Comparison of ENCODE assay signal across 9 mouse cellular contexts in genomic region chr9:21601722-21602399, GRCm38 (mm10). TPM values are rescaled to one million over a fixed set of nuclear protein-coding genes. Genes with fewer than 3 reads are reported as not detected.
A peak's percentile ranks its signal among the peaks of the same experiment; 100 is the strongest.
DNase-seq lines count a peak whose midpoint lies in the region; ATAC-seq lines count a peak whose summit lies in the region.
"Had no signal": no experiment of that assay in that cellular context is flagged by ENCODE, and none has a peak within 500 bp of the region (broad histone marks: within the 10 kb centered on the region; RNA-seq: fewer than 3 reads in every experiment).

No protein-coding gene starts in this region.

- H3K27me3 ChIP-seq in intestine, embryonic 14.5 days (replicated peaks; ENCODE audit: control insufficient read depth, insufficient read depth, low read length): no peaks in the 10 kb centered on the region
- no peaks in the 10 kb centered on the region for H3K27me3 ChIP-seq in midbrain, embryonic 10.5 days (ENCODE audit: low read depth, poor library complexity, severe bottlenecking)
- H3K27me3 ChIP-seq: stomach, embryonic 15.5 days had no signal

- intact Hi-C loops in left cerebral cortex, postnatal 4 days (cut with DNase I): no loop called here

- H3K4me3 ChIP-seq in intestine, embryonic 14.5 days (ENCODE audit: low read depth, low read length): no peak overlapping the region
- 0 out of 2 replicates have a peak overlapping the region, but pooled peaks have one; percentile 9 for H3K4me3 ChIP-seq in midbrain, embryonic 10.5 days
- H3K4me3 ChIP-seq: stomach, embryonic 15.5 days had no signal

- no peak overlapping the region for H3K27ac ChIP-seq in intestine, embryonic 14.5 days (ENCODE audit: low read depth)
- no peak overlapping the region for H3K27ac ChIP-seq in midbrain, embryonic 10.5 days (replicated peaks)
- H3K27ac ChIP-seq: stomach, embryonic 15.5 days had no signal

- WGBS in intestine, embryonic 14.5 days: 47% methylated on average over 10 of the region's 10 CpGs
- WGBS in midbrain, embryonic 10.5 days: 53% methylated on average over 10 of the region's 10 CpGs

- H3K9me3 ChIP-seq in intestine, embryonic 14.5 days (ENCODE audit: control insufficient read depth, low read length): no peaks in the 10 kb centered on the region
- no peaks in the 10 kb centered on the region for H3K9me3 ChIP-seq in midbrain, embryonic 10.5 days (replicated peaks)
- H3K9me3 ChIP-seq: stomach, embryonic 15.5 days had no signal

- peak; percentile 71 for ATAC-seq in intestine, embryonic 14.5 days (replicated peaks; ENCODE audit: low FRiP score, low TSS enrichment, low read depth)

- no peaks in the 10 kb centered on the region for H3K4me1 ChIP-seq in intestine, embryonic 14.5 days (replicated peaks; ENCODE audit: control insufficient read depth, insufficient read depth, low read length)
- H3K4me1 ChIP-seq in midbrain, embryonic 10.5 days: no peaks in the 10 kb centered on the region
- H3K4me1 ChIP-seq: stomach, embryonic 15.5 days had no signal

- no peak overlapping the region for H3K4me2 ChIP-seq in intestine, embryonic 14.5 days (ENCODE audit: low read length)
- H3K4me2 ChIP-seq: stomach, embryonic 15.5 days had no signal

- peak; percentile 65 for DNase-seq in right cerebral cortex, adult 18-20 months
- DNase-seq in right cerebral cortex, postnatal 36 days (ENCODE audit: low spot score in 2 of 2): no peak
- DNase-seq in cerebellum, adult 8-10 months: peak; percentile 80
- peak; percentile 71 for DNase-seq in gastrocnemius, adult 18-20 months (ENCODE audit: low spot score)
- peak; percentile 84 for DNase-seq in intestine, embryonic 14.5 days (ENCODE audit: low spot score)
- DNase-seq in left cerebral cortex, postnatal 4 days: peak; percentile 62
- peak; percentile 69 for DNase-seq in midbrain, embryonic 10.5 days (ENCODE audit: low spot score)
- peak; percentile 57 for DNase-seq in spleen, adult 12 weeks (ENCODE audit: low spot score)

- no peak overlapping the region for H3K9ac ChIP-seq in intestine, embryonic 14.5 days (ENCODE audit: low read length)
- H3K9ac ChIP-seq: stomach, embryonic 15.5 days had no signal

- 0 out of 2 replicates have a peak, but pooled peaks cover 2% of the 10 kb centered on the region for H3K36me3 ChIP-seq in intestine, embryonic 14.5 days (ENCODE audit: control insufficient read depth, insufficient read depth, low read length)
- H3K36me3 ChIP-seq in midbrain, embryonic 10.5 days: 0 out of 2 replicates have a peak, but pooled peaks cover 2% of the 10 kb centered on the region
- H3K36me3 ChIP-seq: stomach, embryonic 15.5 days had no signal

RNA-seq across cellular contexts. Expression of gene Yipf2, which starts 9.2 kb away (rescaled TPM):
- total RNA-seq in gastrocnemius, adult 18-20 months (2021): 1 to 10 TPM; 5.3 to 5.6 TPM
- 20.8 and 23.3 TPM in 2 replicates for polyA plus RNA-seq in intestine, embryonic 14.5 days (2014; fragmentation: Nextera tagmentation; extraction: Ambion mirVana)
- total RNA-seq in left cerebral cortex, postnatal 4 days (2021): 1 to 10 TPM; 7.0 to 9.9 TPM
- 20.4 and 21.6 TPM in 2 replicates for polyA plus RNA-seq in midbrain, embryonic 10.5 days (2016; fragmentation: Nextera tagmentation; extraction: Ambion mirVana)

RNA-seq across cellular contexts. Expression of gene Timm29, which starts 9.3 kb away (rescaled TPM):
- total RNA-seq in gastrocnemius, adult 18-20 months (2021): 10 to 100 TPM; 45.7 to 46.6 TPM
- 32.7 and 32.9 TPM in 2 replicates for polyA plus RNA-seq in intestine, embryonic 14.5 days (2014; fragmentation: Nextera tagmentation; extraction: Ambion mirVana)
- total RNA-seq in left cerebral cortex, postnatal 4 days (2021): 10 to 100 TPM; 56.7 to 58.7 TPM
- 32.0 and 37.1 TPM in 2 replicates for polyA plus RNA-seq in midbrain, embryonic 10.5 days (2016; fragmentation: Nextera tagmentation; extraction: Ambion mirVana)

RNA-seq across cellular contexts. Expression of gene Smarca4, which starts 14.1 kb away (rescaled TPM):
- 10 to 100 TPM; 38.6 to 42.1 TPM for total RNA-seq in gastrocnemius, adult 18-20 months (2021)
- 92.6 and 96.3 TPM in 2 replicates for polyA plus RNA-seq in intestine, embryonic 14.5 days (2014; fragmentation: Nextera tagmentation; extraction: Ambion mirVana)
- 100 to 1,000 TPM; 185 to 186 TPM for total RNA-seq in left cerebral cortex, postnatal 4 days (2021)
- 139 and 162 TPM in 2 replicates for polyA plus RNA-seq in midbrain, embryonic 10.5 days (2016; fragmentation: Nextera tagmentation; extraction: Ambion mirVana)

RNA-seq across cellular contexts. Expression of gene Carm1, which starts 55.2 kb away (rescaled TPM):
- 10 to 100 TPM; 55.5 to 66.5 TPM for total RNA-seq in gastrocnemius, adult 18-20 months (2021)
- polyA plus RNA-seq in intestine, embryonic 14.5 days (2014; fragmentation: Nextera tagmentation; extraction: Ambion mirVana): 39.5 and 54.4 TPM in 2 replicates
- total RNA-seq in left cerebral cortex, postnatal 4 days (2021): 100 to 1,000 TPM; 108 to 124 TPM
- 54.3 and 57.5 TPM in 2 replicates for polyA plus RNA-seq in midbrain, embryonic 10.5 days (2016; fragmentation: Nextera tagmentation; extraction: Ambion mirVana)

Comparison
In these comparisons a context has a peak if more than half of its experiments do, and no peak if none do; other contexts are left out.
1. DNase-seq: peak in right cerebral cortex, adult 18-20 months (single experiment), cerebellum, adult 8-10 months (single experiment), gastrocnemius, adult 18-20 months (single experiment), intestine, embryonic 14.5 days (single experiment), left cerebral cortex, postnatal 4 days (single experiment), midbrain, embryonic 10.5 days (single experiment) and spleen, adult 12 weeks (single experiment); none in right cerebral cortex, postnatal 36 days (0 of 2).
2. RNA of gene Smarca4, which starts 14.1 kb away (total RNA-seq): 185 to 186 TPM in left cerebral cortex, postnatal 4 days; 38.6 to 42.1 TPM in gastrocnemius, adult 18-20 months; every median in the first group is over 4 times any median in the second.